Mouse (Mus musculus) intestine, postnatal 0 days (tissue): Measurements from ENCODE around the gene Ankrd1. TPM values are rescaled to one million over a fixed set of nuclear protein-coding genes. Genes with fewer than 3 reads are reported as not detected.

Source experiments
- ATAC-seq: fragments of 200-750 bp; cut with Nextera tagmentation; 2 replicates; pipeline ENCODE4 v1.8.0; 2017; ENCODE audit warnings: mild to moderate bottlenecking, moderate TSS enrichment, moderate library complexity
- H3K27ac ChIP-seq: fragments of 300-500 bp; sonication (generic); 2 replicates; pipeline ENCODE4 v1.5.1; 2014; ENCODE audit warnings: mild to moderate bottlenecking, low read depth, low read length, moderate library complexity
- H3K27me3 ChIP-seq: fragments of 300-500 bp; sonication (generic); replicated peaks from 2 replicates; pipeline ENCODE4 v1.6.1; 2014; ENCODE audit warnings: low read length, mixed read lengths; ENCODE audit not compliant: control insufficient read depth, insufficient read depth
- H3K36me3 ChIP-seq: fragments of 300-500 bp; sonication (generic); 2 replicates; pipeline ENCODE4 v1.6.1; 2014; ENCODE audit warnings: mild to moderate bottlenecking, moderate library complexity; ENCODE audit not compliant: control insufficient read depth, insufficient read depth
- H3K4me1 ChIP-seq: fragments of 300-500 bp; sonication (generic); replicated peaks from 2 replicates; pipeline ENCODE4 v1.6.1; 2014; ENCODE audit warnings: antibody characterized with exemption, low read length, mixed read lengths; ENCODE audit not compliant: control insufficient read depth, insufficient read depth
- H3K4me2 ChIP-seq: fragments of 300-500 bp; sonication (generic); replicated peaks from 2 replicates; pipeline ENCODE4 v1.6.1; 2014; ENCODE audit warnings: low read depth, mild to moderate bottlenecking, moderate library complexity
- H3K4me3 ChIP-seq: fragments of 300-500 bp; sonication (generic); 2 replicates; pipeline ENCODE4 v1.5.1; 2014; ENCODE audit warnings: low read depth, low read length
- H3K9ac ChIP-seq: fragments of 300-500 bp; sonication (generic); 2 replicates; pipeline ENCODE4 v1.6.1; 2014; ENCODE audit warnings: mild to moderate bottlenecking, low read depth, low read length
- H3K9me3 ChIP-seq: fragments of 300-500 bp; sonication (generic); 2 replicates; pipeline ENCODE4 v1.6.1; 2016; ENCODE audit warnings: mixed run types; ENCODE audit not compliant: control insufficient read depth
- CTCF ChIP-seq: sonication (generic); IDR thresholded peaks from 2 replicates; pipeline ENCODE4 v1.5.1; 2016; ENCODE audit warnings: low read depth, mild to moderate bottlenecking, control low read depth, antibody characterized with exemption, moderate library complexity
- WGBS: fragments of 180-500 bp; shearing (Covaris S2); extraction: QIAGEN DNeasy Blood & Tissue Kit; methylation state at CpG from one replicate; pipeline ENCODE4 v1.1.7; 2014; 5-methylcytosine and 5-hydroxymethylcytosine counted together
- polyA plus RNA-seq: library from polyadenylated mRNA; unstranded; fragments of >200 nt; fragmentation: Nextera tagmentation; extraction: Ambion mirVana; gene quantifications from 2 replicates; pipeline ENCODE4 v1.2.1, GENCODE M21; 2015

The Ankrd1 gene
- polyA plus RNA-seq, 1 experiment from 2014 or later = 0.18 TPM

GRCm38 (mm10) chr19:36097194-36097593 lies 22.7 kb downstream of the Ankrd1 start:
- Histone ChIP-seq H3K4me1 (no peaks in the 10 kb centered on the region), H3K27ac (no peak overlapping the region), H3K9ac (no peak overlapping the region), H3K9me3 (no peaks in the 10 kb centered on the region), H3K36me3 (peaks cover 55% of the 10 kb centered on the region), H3K4me3 (no peak overlapping the region), H3K27me3 (no peaks in the 10 kb centered on the region), H3K4me2 (no peak overlapping the region)
- no peak for ATAC-seq
- WGBS = 87% methylated on average over 3 of the region's 3 CpGs
- TF ChIP-seq CTCF = no peak

DNA sequence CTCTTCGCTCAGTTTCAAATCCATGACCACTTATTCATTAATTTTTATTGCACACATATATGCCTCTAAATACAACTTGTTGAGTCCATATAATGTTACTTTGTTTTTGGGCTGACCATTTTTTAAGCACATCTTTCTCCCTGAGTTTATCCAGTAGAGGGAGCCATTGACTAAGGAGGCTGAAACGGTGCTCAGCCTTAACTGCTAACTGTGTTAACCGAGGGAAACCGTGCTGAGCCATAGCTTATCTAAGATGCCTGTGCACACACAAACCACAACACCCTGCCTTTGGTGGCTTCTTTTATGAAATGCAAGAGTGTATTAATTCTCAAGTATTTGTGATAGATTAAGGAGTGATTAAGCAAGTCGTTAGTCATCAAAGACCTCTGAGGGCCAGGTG lies 29.1 kb downstream of the Ankrd1 start:
- Histone ChIP-seq H3K9ac (no peak overlapping the region), H3K4me3 (no peak overlapping the region), H3K4me2 (no peak overlapping the region), H3K4me1 (no peaks in the 10 kb centered on the region), H3K36me3 (peaks cover 42% of the 10 kb centered on the region), H3K27ac (no peak overlapping the region), H3K27me3 (no peaks in the 10 kb centered on the region), H3K9me3 (no peaks in the 10 kb centered on the region)
- ATAC-seq = no peak
- WGBS = 42% methylated on average over 5 of the region's 5 CpGs
- TF ChIP-seq CTCF = peak; percentile 77

GRCm38 (mm10) chr19:36083262-36084225 lies 36.4 kb downstream of the Ankrd1 start, which contains the start of gene Rpp30:
TSS of gene Rpp30 (plus strand) at chr19:36083716.
- ATAC-seq = peak; percentile 93
- Histone ChIP-seq H3K9me3 (no peaks in the 10 kb centered on the region), H3K4me1 (0 out of 2 replicates have a peak, but pooled peaks cover 4% of the 10 kb centered on the region), H3K4me3 (peak within 1 kb of the TSS; percentile 86), H3K27me3 (no peaks in the 10 kb centered on the region), H3K27ac (no peak within 1 kb of the TSS), H3K4me2 (peak within 1 kb of the TSS; percentile 81), H3K9ac (peak within 1 kb of the TSS; percentile 64), H3K36me3 (peaks cover 5% of the 10 kb centered on the region)
- 2% methylated on average over 34 of the region's 34 CpGs for WGBS
- no peak for TF ChIP-seq CTCF

DNA sequence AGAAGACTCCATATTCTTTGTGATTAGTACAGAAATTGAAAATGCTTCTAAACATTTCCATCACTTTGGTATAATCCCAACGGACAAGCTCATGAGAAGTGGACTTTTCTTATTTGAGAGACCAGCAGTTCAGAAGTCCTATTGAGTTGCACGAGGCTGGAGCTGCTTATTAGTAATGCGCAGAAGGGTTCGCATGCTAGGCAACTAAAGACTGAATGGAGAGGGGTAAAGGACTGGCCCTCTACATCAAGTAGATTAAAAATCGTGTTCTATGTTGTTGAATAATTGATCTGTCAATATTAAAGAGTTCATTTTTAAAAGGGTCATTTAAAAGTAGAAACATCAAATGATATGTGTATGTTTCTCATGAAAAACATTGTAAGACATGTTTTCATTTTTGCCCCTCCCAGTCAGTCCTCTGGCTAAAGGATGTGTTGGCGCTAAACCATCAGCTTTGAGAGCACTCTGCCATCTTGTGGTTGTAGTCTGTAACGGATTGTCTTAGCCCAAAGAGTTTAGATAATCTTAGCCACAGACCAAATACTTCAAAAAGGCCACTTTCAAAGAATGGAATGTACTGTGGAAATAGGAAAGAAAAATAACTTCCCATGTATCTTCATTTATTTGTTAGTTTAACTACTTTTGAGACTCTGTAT lies 37.2 kb downstream of the Ankrd1 start:
- no peaks in the 10 kb centered on the region for H3K27me3 ChIP-seq
- no peak overlapping the region for H3K9ac ChIP-seq
- peak overlapping the region; percentile 86 for H3K4me3 ChIP-seq
- TF ChIP-seq CTCF = peak; percentile 85
- H3K9me3 ChIP-seq = no peaks in the 10 kb centered on the region
- no peak overlapping the region for H3K27ac ChIP-seq
- peak; percentile 63 for ATAC-seq
- H3K36me3 ChIP-seq = no peaks in the 10 kb centered on the region
- WGBS = 50% methylated on average over 7 of the region's 7 CpGs
- 0 out of 2 replicates have a peak, but pooled peaks cover 4% of the 10 kb centered on the region for H3K4me1 ChIP-seq
- H3K4me2 ChIP-seq = peak overlapping the region; percentile 81

DNA sequence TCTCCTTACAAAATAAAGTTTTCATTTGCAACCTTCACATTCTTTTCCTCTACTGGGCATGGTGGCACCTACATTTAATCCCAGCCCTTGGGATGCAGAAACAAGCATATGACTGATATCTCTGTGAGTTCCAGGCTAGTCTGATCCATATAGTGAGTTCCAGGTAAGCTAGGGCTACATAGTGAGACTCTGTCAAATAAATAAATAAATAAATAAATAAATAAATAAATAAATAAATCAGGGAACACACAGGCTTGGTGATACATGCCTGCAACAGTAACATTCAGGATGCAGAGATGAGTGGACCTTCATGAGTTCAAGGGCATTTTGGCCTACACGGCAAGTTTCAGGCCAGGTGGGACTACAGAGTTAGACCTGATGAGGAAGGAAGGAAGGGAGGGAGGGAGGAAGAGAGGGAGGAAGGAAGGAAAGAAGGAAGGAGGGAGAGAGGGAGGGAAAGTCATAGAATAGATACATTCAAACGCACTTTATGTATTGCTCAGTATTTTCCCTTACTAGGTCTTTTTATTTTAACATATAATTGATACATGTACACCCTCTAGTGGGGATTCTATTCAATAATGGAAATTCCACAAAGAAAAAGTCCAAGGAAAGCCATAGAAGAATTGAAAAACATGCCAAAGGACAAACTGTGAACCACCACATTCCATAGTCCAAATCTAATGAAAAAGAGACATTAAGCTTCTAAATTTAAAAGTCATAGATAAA lies 56.9 kb downstream of the Ankrd1 start:
- ATAC-seq = no peak
- no peak overlapping the region for H3K4me3 ChIP-seq
- no peaks in the 10 kb centered on the region for H3K9me3 ChIP-seq
- H3K4me2 ChIP-seq = no peak overlapping the region
- no peak overlapping the region for H3K9ac ChIP-seq
- H3K27ac ChIP-seq = no peak overlapping the region
- H3K27me3 ChIP-seq = peaks cover 4% of the 10 kb centered on the region; the same call in 1 of the 2 replicates
- no peaks in the 10 kb centered on the region for H3K36me3 ChIP-seq
- TF ChIP-seq CTCF = no peak
- WGBS = 84% methylated on average over 2 of the region's 2 CpGs
- no peaks in the 10 kb centered on the region for H3K4me1 ChIP-seq

Other genes with a start within 250 kb of the Ankrd1 start
- gene Htr7, start 62.6 kb downstream of the Ankrd1 start, polyA plus RNA-seq = 0.17 TPM in 1 of 2 replicates, not detected in the other
- gene Rpp30, start 36.4 kb downstream of the Ankrd1 start, polyA plus RNA-seq = 31.5 and 32.5 TPM in 2 replicates
- 21.4 and 23.4 TPM in 2 replicates for gene Pcgf5, start 228.2 kb upstream of the Ankrd1 start, polyA plus RNA-seq